Mouse (Mus musculus): ENCODE data around the gene Dgkz. TPM values are rescaled to one million over a fixed set of nuclear protein-coding genes. Genes with fewer than 3 reads are reported as not detected.

Dgkz gene
- total RNA-seq, 2 experiments from 2014 or later: 37.7 to 46.9 TPM

DNA sequence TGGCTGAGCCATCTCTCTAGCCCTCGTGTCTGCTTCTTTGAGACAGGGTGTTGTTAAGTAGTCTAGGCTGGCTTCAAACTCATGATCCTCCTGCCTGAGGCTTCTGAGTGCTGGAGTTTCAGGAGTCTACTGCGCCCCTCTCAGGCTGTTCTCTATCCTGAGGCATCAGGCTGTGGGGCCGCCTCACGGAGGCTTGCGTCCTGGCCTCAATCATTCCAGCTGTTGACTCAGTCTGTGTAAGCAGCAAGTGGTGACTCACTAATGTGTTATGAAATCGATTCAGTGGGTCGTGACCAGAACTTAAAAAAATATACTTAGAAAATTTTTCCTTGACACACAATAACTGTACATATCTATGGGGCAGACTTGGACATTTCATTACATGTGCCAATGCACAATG lies 29.0 kb upstream of the Dgkz start:
- no peak for DNase-seq (ENCODE audit: low spot score)
- intact Hi-C loops (cut with DNase I): loop anchor here (5.0 kb wide), 1 partner anchor 178 kb away; no protein-coding TSS in a partner anchor

DNA sequence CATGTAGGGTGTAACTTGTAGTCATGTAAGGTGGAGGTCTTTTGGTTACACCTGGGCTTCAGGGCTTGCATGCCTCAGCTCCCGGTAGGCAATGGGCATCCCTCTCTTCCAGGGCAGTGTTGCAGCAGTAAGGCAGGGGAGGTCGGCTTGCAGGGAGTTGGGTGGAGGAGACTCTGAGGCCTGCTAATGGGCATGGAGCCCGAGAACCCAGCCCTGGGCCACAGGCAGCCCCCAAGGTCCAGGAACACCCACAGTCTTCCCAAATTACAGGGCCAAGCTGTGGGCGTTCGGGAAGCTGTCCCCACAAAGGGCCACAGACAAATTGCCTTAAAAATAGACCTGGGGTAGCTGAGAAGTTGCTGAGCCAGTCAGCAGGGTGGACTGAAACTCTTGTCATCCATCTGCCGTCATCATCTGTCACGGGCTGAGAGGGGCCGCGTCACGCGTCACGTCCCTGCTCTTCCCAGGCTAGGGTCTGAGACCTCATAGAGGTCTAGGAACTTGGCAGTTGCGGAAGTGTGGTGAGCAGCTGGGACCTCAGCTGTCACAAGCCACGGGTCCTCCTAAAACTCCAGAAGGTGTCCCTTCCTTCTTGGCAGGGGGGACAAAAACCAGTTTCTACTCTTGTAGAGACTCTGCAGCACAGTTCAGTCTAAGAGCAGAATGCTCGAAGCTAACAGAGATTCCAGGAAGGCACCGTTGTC lies 22.4 kb upstream of the Dgkz start:
- intact Hi-C loops (cut with DNase I): no loop called here
- no peak for DNase-seq (ENCODE audit: low spot score)

DNA sequence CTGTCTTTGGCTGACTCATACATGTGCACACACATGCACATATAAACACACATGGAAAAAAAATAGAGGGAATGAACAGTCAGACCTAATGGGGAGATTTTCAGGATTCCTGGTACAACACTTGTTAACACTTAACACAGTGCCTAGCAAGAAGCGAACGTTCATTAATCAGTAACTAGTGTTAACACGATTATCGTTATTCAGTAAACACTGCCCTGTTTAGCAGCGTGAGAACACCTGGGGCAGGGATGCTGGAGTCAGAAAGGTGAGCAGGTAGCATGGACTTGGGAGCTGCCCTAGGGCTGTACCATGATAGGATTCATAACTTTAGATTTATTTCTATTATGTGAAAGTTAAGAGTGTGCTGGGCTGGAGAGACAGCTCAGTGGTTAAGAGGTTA lies 20.3 kb upstream of the Dgkz start:
- no peak for DNase-seq (ENCODE audit: low spot score)
- intact Hi-C loops (cut with DNase I): no loop called here

DNA sequence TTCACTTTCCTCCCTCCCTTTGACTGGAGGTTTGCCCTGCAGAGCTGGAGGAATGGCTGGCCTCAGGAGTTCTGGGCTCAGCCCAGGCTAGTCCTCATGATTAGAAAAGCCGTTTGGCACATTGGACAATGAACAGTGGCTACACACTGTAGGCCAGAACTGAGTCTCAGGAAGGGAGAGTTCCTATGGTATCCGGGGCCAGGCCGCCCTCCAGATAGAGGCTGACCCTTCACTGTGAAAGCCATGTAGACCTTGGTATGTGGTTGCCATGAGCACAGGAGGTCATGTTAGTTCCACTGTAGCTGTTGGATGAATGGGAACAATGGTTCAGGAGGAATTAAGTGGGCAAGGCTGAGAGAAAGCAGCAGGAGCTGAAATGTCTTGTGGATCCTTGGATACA lies 17.7 kb upstream of the Dgkz start:
- DNase-seq (ENCODE audit: low spot score): no peak
- intact Hi-C loops (cut with DNase I): no loop called here

DNA sequence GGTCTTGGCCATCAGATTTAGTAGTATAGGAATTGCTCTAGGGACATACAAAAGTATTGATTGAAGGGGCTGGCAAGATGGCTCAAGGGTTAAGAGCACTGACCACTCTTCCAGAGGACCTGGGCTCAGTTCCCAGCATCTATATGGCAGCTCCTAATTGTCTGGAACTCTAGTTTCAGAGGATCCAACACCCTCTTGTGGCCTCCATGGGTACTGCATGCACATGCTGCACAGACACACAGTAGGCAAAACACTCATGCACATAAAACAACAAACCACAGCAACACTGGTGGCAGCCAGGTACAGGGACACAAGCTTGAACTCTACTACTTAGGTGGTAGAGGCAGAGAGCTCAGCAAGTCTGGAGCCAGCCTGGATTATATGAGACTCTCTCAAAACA lies 14.1 kb upstream of the Dgkz start:
- DNase-seq (ENCODE audit: low spot score): no peak
- intact Hi-C loops (cut with DNase I): loop anchor here (5.0 to 10.0 kb wide), 4 partner anchors 33 to 448 kb away; partner anchors contain the start of gene Creb3l1

DNA sequence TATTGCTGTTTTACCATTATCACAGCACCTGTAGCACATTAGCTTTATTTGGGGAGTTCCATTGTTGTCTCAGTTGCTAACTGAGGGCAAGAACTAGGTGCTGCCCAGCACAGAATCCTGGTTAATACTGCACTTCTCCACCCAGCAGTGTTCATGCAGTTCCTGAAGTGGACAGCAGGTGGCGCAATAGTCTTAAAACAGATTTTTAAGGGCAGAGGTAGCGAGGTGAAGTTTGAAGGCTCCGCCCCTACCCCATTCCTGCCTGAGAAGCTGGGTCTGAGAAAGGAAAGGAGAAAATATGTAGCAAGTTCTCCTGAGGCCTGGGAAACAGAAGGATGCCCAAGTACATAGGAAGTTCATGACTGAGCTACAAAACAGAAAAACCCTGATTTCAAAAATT lies 11.9 kb upstream of the Dgkz start:
- DNase-seq (ENCODE audit: low spot score): no peak
- intact Hi-C loops (cut with DNase I): loop anchor here (1.0 to 10.0 kb wide), 6 partner anchors 23 to 450 kb away; partner anchors contain the start of gene Creb3l1

DNA sequence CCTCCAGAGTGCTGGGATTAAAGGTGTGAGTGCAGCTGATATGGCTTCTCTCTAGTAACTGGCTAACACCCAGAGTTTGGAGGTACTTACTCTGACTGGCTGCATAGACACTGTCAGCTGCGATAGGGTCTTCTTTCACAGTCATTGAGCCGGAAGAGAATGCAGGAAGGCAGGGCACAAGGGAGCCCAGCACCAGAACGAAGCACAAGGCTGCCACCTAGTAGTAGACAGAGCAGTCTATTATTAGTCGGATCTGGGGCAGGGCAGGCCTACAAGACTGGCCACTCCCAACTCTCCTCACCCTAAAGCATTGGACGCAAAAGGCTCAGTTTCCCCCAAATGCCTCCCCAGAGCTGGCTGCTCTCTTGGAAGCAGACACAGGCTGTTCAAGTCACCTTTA lies 10.4 kb upstream of the Dgkz start:
- no peak for DNase-seq (ENCODE audit: low spot score)
- intact Hi-C loops (cut with DNase I): loop anchor here (1.0 to 10.0 kb wide), 6 partner anchors 21 to 451 kb away; partner anchors contain the start of gene Creb3l1

DNA sequence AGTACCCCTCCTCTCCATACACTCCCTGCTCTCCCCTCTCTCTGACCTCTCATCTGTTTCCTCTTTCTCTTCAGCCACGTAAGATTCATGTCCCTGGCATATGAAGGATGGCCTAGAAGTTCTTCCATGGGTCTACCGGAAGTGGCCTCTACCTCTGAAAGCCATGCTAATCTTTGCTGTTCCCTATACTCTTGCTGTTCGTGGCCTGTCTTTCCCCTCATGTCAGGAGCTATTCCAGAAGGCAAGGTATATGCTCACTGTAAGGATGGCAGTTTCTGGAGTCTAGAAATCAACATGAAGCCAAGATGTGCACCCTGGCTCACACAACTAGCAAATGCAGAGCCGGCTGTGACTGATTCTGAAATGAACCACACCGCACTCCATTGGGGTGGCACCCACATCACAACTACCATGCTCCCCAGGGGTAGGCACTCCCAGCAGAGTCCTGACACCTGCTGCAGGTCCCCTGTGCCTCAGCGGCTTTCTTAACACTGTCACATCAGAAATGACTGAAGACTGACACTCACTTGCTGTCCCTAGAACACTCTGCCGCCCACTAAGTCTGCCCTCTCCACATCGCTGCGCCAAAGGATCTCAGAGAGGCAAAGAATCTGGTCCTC lies 9.4 kb upstream of the Dgkz start:
- no peak for DNase-seq (ENCODE audit: low spot score)
- intact Hi-C loops (cut with DNase I): loop anchor here (5.0 to 10.0 kb wide), 4 partner anchors 37 to 452 kb away; partner anchors contain the start of gene Creb3l1

DNA sequence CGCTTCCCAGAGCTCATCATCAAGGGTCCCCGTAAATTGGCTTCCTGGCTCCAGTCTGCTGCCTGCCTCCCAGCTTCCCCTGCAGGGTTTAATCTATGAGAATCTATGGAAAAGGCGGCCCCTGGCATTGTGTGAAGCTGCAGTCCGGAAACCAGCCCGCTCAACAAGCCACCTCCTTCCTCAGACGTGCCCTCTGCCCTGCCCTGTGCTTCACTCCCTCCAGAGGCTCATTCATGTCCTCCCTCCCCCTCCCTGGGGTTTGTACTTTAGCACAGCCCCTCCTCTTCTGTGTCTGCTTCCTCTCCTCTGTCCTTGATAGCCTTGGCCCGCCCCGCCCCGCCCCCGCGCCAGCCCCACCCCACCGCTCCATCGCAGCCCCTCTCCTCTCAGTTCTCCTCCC lies 8.8 kb upstream of the Dgkz start:
- peak; percentile 45 for DNase-seq (ENCODE audit: low spot score)
- intact Hi-C loops (cut with DNase I): loop anchor here (10.0 kb wide), 1 partner anchor 200 kb away; no protein-coding TSS in a partner anchor

DNA sequence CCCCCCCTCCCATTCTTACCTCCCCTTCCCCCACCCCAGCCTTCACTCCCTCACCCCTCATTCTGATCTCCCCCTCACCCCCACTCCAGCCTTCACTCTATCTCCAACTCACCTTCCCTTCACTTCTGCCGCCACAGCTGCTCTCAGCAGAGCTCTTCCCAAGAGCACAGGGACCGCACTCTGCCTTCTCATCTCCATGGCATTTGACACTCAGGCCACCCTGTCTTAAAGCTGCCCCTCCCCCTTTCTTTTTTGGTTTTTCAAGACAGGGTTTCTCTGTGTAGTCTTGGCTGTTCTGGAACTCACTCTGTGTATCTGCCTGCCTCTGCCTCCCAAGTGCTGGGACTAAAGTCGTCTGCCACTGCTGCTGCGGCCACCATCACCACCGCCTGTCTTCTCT lies 5.2 kb upstream of the Dgkz start:
- intact Hi-C loops (cut with DNase I): loop anchor here (10.0 kb wide), 1 partner anchor 204 kb away; no protein-coding TSS in a partner anchor

DNA sequence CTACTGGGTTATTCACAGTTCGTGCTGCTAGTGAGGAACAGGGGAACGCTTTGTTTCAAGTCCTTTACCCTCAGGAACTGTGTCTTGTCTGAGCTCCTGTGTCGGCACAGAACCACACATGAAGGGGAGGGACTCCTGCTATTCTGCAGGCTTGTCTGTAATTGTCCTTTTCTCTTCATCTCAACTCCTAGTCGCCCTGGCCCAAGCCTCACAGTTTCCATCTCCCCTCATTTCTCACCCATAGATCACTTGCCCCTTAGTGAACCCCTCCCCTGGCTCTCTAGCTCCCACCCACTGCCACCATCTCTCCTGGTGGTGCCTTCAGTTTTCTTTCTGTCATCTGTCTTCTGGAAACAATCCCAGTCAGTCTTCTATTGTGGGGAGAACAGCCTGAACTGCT lies 4.6 kb upstream of the Dgkz start:
- DNase-seq (ENCODE audit: low spot score): no peak
- intact Hi-C loops (cut with DNase I): loop anchor here (10.0 kb wide), 1 partner anchor 205 kb away; no protein-coding TSS in a partner anchor

More for the DNA sequence above, 5.2 kb upstream of the Dgkz start:
- no peak for DNase-seq (ENCODE audit: low spot score)

DNA sequence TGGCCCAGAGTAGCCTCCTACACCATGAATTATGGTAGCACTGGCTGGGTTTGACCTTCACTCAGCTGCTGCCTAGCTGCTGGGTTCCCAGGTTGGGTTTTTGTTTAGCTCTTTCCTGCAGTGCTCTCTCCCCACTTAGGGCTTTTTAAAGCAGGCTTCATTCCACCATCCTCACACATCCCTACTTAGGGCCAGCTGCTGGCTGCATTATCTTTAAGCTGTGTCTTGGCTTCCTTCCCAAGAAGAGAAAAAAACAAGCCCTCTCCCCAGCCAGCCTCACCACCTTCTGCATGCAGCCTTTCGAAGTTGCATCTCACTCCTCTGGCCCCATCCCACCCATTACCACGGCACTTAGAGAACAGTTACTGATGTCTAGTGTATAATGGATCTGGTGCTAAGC lies 2.9 kb upstream of the Dgkz start:
- intact Hi-C loops (cut with DNase I): no loop called here
- no peak for DNase-seq (ENCODE audit: low spot score)

DNA sequence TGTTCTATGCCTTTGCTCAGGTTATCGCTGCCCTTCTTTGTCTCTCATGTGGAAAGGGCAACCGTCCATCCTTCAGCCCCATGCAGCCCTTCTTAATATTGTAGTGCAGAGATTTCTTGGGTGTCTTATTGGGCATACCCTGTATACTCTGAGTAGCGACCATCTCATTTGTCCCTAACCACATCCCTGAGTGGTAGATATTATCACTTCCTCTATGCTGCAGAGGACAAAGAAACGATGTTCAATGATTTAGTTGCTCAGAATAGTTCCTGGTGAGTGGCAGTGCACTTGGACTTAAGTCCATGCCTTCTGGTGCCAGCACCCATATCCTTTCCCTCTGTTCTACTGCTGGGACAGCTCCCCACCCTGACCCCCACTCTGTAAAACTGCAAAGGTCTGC lies 2.3 kb upstream of the Dgkz start:
- intact Hi-C loops (cut with DNase I): no loop called here
- DNase-seq (ENCODE audit: low spot score): no peak

DNA sequence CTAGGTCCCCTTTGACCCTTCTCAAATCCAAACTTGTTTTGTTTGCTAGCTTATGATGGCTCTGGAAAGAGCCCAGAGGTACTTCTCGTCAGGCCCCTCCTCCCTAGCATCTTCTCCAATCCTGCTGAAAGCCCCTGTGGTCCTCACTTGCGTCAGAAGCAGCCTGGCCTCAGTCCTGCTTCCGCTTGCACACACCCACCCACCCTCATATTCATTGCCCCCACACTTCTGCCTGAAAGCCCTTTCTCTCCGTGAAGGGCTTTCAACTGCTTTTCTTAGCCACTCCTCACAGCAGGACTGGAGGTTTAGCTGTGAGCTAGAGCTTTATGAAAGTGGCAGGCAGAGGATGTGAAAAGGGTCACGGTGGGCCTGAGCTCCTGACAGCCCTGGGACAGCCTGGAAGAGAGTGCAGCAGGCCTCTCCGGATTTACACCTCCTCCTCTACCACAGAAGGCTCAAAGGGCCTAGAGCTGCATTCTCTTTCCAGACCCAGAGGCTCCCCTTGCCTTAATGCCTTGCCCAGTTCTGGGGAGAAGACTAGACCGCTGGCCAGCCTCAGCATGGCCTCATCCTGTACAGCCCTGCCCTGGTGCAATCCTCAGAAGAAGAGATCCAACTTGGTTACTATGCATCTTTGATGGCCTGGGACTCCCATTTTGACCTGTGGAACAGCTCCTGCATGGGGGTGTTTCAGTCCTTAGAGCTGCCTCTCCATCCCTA lies 2.1 kb downstream of the Dgkz start:
- intact Hi-C loops (cut with DNase I): no loop called here
- no peak for DNase-seq (ENCODE audit: low spot score)

DNA sequence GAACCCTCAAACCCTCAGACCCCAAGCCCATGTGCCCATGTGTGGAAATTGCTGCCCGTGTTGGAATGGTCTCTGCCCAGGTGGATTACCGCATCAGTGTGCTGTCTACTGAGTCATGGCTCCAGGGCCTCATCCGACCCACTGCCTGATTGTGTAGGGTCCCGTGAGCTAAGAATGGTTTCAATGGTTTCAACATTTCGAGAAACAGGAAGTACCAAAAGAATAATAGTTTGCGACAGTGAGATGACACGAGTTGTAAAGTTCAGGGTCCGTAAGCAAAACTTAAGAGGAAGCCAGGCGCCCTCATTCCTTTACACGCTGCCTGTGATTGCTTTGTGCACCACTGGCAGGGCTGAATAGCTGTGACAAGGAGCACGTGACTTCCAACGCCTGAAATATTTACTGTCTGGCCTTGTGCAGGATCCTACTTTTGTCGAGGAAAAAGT lies 3.5 kb downstream of the Dgkz start:
- DNase-seq (ENCODE audit: low spot score): no peak
- intact Hi-C loops (cut with DNase I): no loop called here

DNA sequence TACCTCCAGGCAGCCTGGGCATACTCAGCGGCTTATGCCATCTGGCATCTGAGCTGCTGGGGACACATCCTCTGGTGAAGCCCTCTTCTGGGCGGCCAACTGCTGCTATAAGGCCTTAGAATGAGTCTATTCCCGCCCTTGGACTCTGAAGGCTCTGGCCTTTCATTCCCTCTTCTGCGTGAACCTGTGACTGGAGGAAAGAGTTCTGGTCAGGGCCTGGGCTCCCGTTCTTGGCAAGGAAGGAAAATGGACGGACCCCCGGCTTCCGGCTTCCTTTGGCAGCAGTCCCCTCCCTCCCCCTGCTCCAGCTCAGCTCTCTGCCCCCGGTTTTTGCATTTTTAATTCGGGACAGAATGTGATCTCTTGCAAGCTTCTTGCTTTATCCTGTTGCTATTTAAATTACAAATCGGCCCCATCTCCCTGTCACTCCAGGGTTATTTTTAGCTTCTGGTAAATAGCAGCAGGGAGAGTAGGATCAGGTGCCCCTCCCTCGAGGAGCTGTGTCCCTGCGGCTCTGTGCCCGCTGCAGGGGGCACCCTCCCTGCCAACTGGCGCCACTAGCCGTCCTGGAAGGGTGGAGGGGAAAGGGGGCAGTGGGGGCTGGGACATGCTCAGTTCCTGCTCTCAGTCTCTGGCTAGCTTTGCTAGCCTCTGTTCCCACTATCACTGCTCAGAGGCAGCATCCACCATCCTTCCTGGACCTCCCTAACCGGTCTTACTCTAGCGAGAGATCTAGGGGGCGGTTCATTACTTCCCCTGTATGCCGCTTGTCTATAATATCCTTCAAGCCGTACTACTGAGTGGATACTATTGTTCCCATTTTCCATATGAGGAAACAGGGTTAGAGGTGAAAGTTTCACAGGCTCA lies 4.2 kb downstream of the Dgkz start:
- DNase-seq (ENCODE audit: low spot score): peak; percentile 36
- intact Hi-C loops (cut with DNase I): no loop called here

DNA sequence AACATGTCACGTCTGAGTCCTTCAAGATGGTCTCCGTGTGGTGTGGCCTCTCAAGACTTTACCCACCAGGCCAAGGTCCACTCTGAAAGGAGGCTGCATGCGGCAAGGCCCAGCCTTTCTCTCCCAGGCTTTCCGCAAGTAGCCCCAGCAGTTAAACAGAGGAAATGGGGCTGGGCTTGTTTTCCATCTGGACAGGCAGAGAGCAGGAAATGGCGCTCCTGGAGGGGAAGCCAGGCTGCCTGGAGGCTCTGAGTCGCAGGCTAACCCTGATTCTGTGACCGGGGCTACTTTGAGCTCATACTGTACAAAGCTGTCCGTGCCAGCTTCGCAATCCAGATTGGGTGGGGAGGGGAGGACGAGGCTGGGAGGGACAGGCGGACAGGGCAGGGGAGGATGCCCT lies 7.7 kb downstream of the Dgkz start:
- intact Hi-C loops (cut with DNase I): no loop called here
- DNase-seq (ENCODE audit: low spot score): peak; percentile 51

DNA sequence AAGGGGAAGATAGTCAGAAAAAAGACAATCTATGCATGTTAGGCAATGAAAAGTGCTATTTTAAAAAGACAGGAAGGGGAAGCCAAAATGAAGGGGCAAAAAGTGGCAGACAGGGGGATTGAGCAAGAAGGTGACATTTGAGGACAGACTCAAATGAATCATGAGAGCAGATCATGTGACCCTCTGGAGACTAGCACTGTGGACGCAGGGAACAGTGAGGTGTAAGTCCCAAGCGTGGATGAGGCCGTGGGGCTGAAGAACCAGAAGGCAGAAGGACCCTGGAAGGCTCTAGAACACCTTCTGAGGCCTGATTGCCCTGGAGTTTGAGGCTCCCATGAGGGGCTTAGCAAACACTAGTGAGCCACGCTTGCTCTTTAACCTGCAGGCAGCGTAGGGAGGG lies 9.3 kb downstream of the Dgkz start:
- intact Hi-C loops (cut with DNase I): no loop called here
- DNase-seq (ENCODE audit: low spot score): no peak

DNA sequence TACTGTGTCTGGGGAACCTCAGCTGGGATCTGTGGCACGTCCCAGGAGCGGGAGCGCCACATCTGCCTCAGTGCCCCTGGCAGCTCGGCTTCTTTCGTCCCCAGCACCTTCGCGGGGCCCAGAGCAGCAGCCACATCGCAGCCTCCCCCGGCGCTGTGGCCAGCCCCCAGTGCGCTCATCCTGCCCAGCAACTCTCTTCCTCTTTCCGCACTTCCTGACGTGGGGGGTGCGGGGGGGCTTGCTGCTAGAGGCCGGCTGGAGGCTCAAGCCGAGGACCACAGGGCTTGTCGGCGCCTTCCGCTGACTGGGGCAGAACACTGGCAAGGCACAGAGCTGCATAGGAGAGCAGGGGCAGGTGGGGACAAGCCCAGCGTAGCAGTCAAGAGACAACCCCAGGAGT lies 10.2 kb downstream of the Dgkz start:
- intact Hi-C loops (cut with DNase I): loop anchor here (2.0 kb wide), 1 partner anchor 21 kb away; no protein-coding TSS in a partner anchor
- peak; percentile 74 for DNase-seq (ENCODE audit: low spot score)
